Mouse (Mus musculus) lung, postnatal 0 days (tissue): ENCODE results near the gene Osbpl7. TPM values are rescaled to one million over a fixed set of nuclear protein-coding genes. Genes with fewer than 3 reads are reported as not detected.

Experiments
- ATAC-seq: fragments of 200-750 bp; cut with Nextera tagmentation; 2 replicates; pipeline ENCODE4 v1.8.0; 2017; ENCODE audit warnings: moderate library complexity
- DNase-seq: peaks from one replicate; pipeline ENCODE4 v3.0.0-alpha.2; 2016; ENCODE audit warnings: low spot score
- H3K27ac ChIP-seq: fragments of 300-500 bp; sonication (generic); 2 replicates; pipeline ENCODE4 v1.5.1; 2014; ENCODE audit warnings: antibody characterized with exemption, mild to moderate bottlenecking, low read length, mixed read lengths
- H3K27me3 ChIP-seq: fragments of 300-500 bp; sonication (generic); replicated peaks from 2 replicates; pipeline ENCODE4 v1.6.1; 2014; ENCODE audit warnings: low read length, mixed read lengths; ENCODE audit not compliant: insufficient read depth
- H3K36me3 ChIP-seq: fragments of 300-500 bp; sonication (generic); 2 replicates; pipeline ENCODE4 v1.6.1; 2014; ENCODE audit warnings: low read length, mixed read lengths; ENCODE audit not compliant: insufficient read depth
- H3K4me1 ChIP-seq: fragments of 300-500 bp; sonication (generic); 2 replicates; pipeline ENCODE4 v1.6.1; 2014; ENCODE audit warnings: antibody characterized with exemption, low read depth, low read length, mixed read lengths; ENCODE audit not compliant: insufficient read depth
- H3K4me2 ChIP-seq: fragments of 300-500 bp; sonication (generic); replicated peaks from 2 replicates; pipeline ENCODE4 v1.6.1; 2014; ENCODE audit warnings: low read depth, mild to moderate bottlenecking, low read length, moderate library complexity, mixed read lengths
- H3K4me3 ChIP-seq: fragments of 300-500 bp; sonication (generic); 2 replicates; pipeline ENCODE4 v1.5.1; 2014; ENCODE audit warnings: low read depth, low read length
- H3K9ac ChIP-seq: fragments of 300-500 bp; sonication (generic); replicated peaks from 2 replicates; pipeline ENCODE4 v1.6.1; 2014; ENCODE audit warnings: low read depth, mild to moderate bottlenecking
- H3K9me3 ChIP-seq: fragments of 300-500 bp; sonication (generic); 2 replicates; pipeline ENCODE4 v1.6.1; 2016; ENCODE audit warnings: low read length, mixed read lengths
- CTCF ChIP-seq: IDR thresholded peaks from 2 replicates; pipeline ENCODE4 v1.5.1; 2016; ENCODE audit warnings: antibody characterized with exemption, mild to moderate bottlenecking
- EP300 ChIP-seq: IDR thresholded peaks from 2 replicates; pipeline ENCODE4 v1.6.1; 2016; ENCODE audit warnings: antibody characterized with exemption, mild to moderate bottlenecking, control low read depth
- WGBS: fragments of 180-500 bp; shearing (Covaris S2); extraction: QIAGEN DNeasy Blood & Tissue Kit; methylation state at CpG from one replicate; pipeline ENCODE4 v1.1.7; 2014; 5-methylcytosine and 5-hydroxymethylcytosine counted together
- microRNA-seq: library from miRNA; unstranded; fragments of <30 nt; microRNA quantifications from one replicate; pipeline ENCODE4, GENCODE M21; 2016
- polyA plus RNA-seq: library from polyadenylated mRNA; unstranded; fragments of >200 nt; fragmentation: Nextera tagmentation; extraction: Ambion mirVana; gene quantifications from 2 replicates; pipeline ENCODE4 v1.2.1, GENCODE M21; 2015

Gene Osbpl7
- polyA plus RNA-seq, 1 experiment from 2014 or later, result 11.9 TPM

DNA sequence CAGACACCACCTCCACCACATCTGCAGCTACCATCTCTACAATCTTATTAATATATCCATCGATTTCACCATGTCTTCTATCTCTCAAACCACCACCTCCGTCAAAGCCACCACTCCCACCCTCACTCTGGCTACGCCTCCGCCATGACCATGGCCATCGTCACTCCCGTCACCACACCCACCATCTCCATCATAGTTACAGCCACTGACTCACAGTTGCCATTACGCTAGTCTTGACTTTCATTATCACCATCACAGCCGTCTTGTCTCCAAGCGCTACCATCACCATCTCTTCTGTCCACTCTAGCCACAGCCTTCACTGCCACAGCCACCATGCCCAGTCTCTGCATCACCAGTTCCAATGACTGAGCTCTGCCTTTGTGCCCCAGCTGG, 53.7 kb downstream of the Osbpl7 start:
- Histone ChIP-seq H3K4me1 (no peaks in the 10 kb centered on the region), H3K4me3 (no peak overlapping the region), H3K27ac (no peak overlapping the region), H3K27me3 (peaks cover 5% of the 10 kb centered on the region; the same call in 1 of the 2 replicates), H3K9ac (no peak overlapping the region), H3K4me2 (no peak overlapping the region), H3K36me3 (no peaks in the 10 kb centered on the region), H3K9me3 (no peaks in the 10 kb centered on the region)
- 92% methylated on average over 9 of the region's 9 CpGs for WGBS
- ATAC-seq, result no peak
- DNase-seq, result no peak
- TF ChIP-seq CTCF (no peak), EP300 (no peak)

DNA sequence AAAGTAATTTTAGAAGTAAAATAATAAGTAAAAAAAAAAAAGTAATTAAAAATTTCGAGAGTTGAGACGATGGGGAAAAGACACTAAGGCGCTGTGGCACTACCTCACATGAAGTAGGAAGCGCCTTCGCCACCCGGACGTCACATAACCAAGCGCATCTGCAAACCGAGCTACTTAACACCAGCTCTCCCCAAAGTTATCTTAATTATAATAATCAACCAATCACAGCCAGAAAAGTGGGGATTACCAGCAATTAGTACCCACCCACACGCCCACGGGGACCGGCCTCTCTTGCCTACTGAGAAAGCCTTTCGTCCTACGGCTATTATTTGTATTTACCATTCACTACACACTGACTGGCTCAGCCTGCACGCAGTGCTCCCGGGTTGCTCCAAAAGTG, 58.5 kb downstream of the Osbpl7 start:
- no peak for TF ChIP-seq CTCF
- TF ChIP-seq EP300, result no peak
- Histone ChIP-seq H3K9me3 (no peaks in the 10 kb centered on the region), H3K27me3 (0 out of 2 replicates have a peak, but pooled peaks cover 7% of the 10 kb centered on the region), H3K4me3 (no peak overlapping the region), H3K36me3 (no peaks in the 10 kb centered on the region), H3K4me1 (no peaks in the 10 kb centered on the region), H3K9ac (no peak overlapping the region), H3K27ac (no peak overlapping the region), H3K4me2 (no peak overlapping the region)
- 77% methylated on average over 16 of the region's 16 CpGs for WGBS
- DNase-seq (no peak), ATAC-seq (no peak)

DNA sequence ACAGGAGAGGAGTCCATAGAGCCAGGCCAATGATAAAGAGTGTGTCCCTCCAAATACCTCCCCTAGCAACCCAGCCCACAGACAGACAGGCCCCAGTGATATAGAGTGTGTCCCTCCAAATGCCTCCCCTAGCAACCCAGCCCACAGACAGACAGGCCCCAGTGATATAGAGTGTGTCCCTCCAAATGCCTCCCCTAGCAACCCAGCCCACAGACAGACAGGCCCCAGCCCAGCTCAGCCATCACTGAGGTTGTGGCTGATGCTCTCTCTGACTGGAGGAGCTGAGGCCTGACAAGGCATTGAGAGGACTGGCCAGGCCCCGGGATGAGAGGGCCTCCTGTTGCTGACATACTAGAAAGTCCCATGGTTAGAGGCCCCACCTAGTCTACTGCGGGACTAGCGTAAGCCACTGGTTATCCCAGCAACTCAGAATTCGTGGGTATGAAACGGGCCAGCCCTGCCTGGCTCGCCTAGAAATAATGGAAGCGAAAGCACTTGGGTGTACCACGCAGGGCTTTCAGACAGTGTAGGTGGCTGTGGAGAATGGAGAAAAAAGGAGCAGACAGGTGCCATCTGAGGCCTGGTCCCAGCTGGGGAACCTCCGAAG, 62.2 kb downstream of the Osbpl7 start:
- WGBS, result 86% methylated on average over 9 of the region's 9 CpGs
- no peak for TF ChIP-seq CTCF
- TF ChIP-seq EP300, result no peak
- H3K9me3 ChIP-seq, result no peaks in the 10 kb centered on the region
- H3K27ac ChIP-seq, result no peak overlapping the region
- no peak overlapping the region for H3K9ac ChIP-seq
- no peaks in the 10 kb centered on the region for H3K36me3 ChIP-seq
- ATAC-seq (no peak), DNase-seq (no peak)
- H3K4me2 ChIP-seq, result no peak overlapping the region
- H3K4me1 ChIP-seq, result no peaks in the 10 kb centered on the region
- H3K4me3 ChIP-seq, result no peak overlapping the region
- peaks cover 26% of the 10 kb centered on the region for H3K27me3 ChIP-seq

DNA sequence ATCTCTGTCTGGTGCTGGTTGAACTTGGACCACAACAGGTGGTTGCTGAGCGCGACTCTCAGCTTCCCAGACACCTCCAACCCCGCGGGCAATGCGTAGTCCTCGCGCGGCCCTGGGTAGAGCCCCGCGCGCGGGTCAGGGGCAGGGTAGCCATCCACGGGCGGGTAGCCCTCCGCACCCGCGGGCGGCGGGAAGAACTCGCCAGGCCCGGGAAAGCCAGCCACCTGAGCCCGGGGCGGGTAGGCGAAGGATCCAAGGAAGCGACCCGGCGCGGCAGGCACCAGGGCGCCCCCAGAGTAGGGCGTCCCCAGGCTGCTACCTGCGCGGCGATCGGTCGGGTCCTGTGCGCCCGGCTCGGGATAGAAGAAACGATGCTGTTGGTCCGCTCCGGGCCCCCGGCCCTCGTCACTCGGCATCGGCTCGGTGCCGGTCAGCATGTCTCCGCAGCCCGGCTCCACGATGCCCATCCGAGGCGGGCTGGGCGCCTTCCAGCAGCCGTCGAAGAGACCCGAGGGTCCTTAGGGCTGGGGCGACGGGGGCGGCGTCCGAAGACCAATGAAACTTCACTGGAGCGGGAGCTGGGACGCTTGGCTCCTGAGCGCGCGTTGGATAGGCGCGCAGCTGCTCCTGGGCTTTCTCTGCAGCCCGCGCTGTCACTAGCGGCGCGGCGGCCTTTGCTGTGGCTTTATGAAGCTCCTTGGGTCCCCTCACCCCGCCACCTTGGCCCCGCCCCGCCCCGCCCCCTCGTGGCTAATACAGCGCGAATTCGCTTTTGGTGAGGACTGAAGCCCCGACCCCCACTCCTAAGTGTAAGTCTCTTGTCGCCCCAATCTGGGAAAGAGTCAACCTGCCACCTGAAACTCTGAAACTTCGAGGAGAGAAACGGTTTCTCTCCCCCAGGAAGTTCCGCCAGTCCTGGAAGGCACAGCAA, 64.5 kb downstream of the Osbpl7 start, which contains the start of gene Tbx21:
Gene Tbx21, minus strand, starts transcription at position 661 of the 931 bp plus-strand sequence.
- Histone ChIP-seq H3K9me3 (no peaks in the 10 kb centered on the region), H3K4me2 (peak within 1 kb of the TSS; percentile 56), H3K9ac (no peak within 1 kb of the TSS), H3K27me3 (peaks cover 30% of the 10 kb centered on the region), H3K36me3 (no peaks in the 10 kb centered on the region), H3K4me1 (no peaks in the 10 kb centered on the region), H3K4me3 (peak within 1 kb of the TSS; percentile 32), H3K27ac (no peak within 1 kb of the TSS)
- under 1% methylated on average over 85 of the region's 87 CpGs for WGBS
- no peak for ATAC-seq
- DNase-seq, result no peak
- TF ChIP-seq EP300 (no peak), CTCF (no peak)

DNA sequence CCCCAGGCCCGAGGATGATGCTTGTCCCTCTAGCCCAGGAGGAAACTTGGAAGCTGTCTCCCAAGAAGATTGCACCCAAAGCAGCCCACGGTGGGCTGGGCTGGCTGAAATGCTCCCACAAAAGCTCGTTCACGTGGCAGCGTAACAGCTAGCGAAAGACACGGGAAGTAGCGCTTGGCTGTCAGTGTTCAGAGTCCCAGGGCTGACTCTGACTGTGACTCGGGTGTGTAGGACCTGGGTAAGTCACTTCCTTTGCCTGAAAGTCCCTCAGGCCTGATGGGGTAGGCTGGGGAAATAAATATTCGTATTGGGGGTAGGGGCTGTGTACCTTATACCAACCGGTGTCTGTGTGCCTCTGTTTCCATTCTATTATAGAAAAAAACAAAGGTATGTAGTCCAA, 65.4 kb downstream of the Osbpl7 start:
- ATAC-seq, result no peak
- 8% methylated on average over 11 of the region's 11 CpGs for WGBS
- TF ChIP-seq EP300 (no peak), CTCF (no peak)
- no peaks in the 10 kb centered on the region for H3K9me3 ChIP-seq
- no peak overlapping the region for H3K4me3 ChIP-seq
- no peaks in the 10 kb centered on the region for H3K4me1 ChIP-seq
- no peak for DNase-seq
- no peaks in the 10 kb centered on the region for H3K36me3 ChIP-seq
- no peak overlapping the region for H3K27ac ChIP-seq
- H3K9ac ChIP-seq, result no peak overlapping the region
- peak overlapping the region; percentile 56; the same call in 1 of the 2 replicates for H3K4me2 ChIP-seq
- H3K27me3 ChIP-seq, result peaks cover 30% of the 10 kb centered on the region

Small RNA genes lying within 50 kb of the gene (microRNA-seq; reads per million reads assigned to microRNA genes)
- 0.73 reads per million for gene Mir8103

Other genes starting within 250 kb of the Osbpl7 start
- gene Nfe2l1, start 220.7 kb upstream of the Osbpl7 start, polyA plus RNA-seq, result 51.8 and 54.5 TPM in 2 replicates
- 105 and 110 TPM in 2 replicates for gene Copz2, start 200.8 kb upstream of the Osbpl7 start, polyA plus RNA-seq
- gene Cdk5rap3, start 134.1 kb upstream of the Osbpl7 start, polyA plus RNA-seq, result 46.4 and 48.0 TPM in 2 replicates
- gene Prr15l, start 122.5 kb upstream of the Osbpl7 start, polyA plus RNA-seq, result 126 and 127 TPM in 2 replicates
- 28.7 and 30.0 TPM in 2 replicates for gene Pnpo, start 106.6 kb upstream of the Osbpl7 start, polyA plus RNA-seq
- gene Sp2, start 67.7 kb upstream of the Osbpl7 start, polyA plus RNA-seq, result 9.1 and 10.6 TPM in 2 replicates
- 0.56 and 0.81 TPM in 2 replicates for gene Sp6, start 37.2 kb upstream of the Osbpl7 start, polyA plus RNA-seq
- gene Scrn2, start 20.7 kb upstream of the Osbpl7 start, polyA plus RNA-seq, result 15.7 and 17.2 TPM in 2 replicates
- 7.5 and 9.8 TPM in 2 replicates for gene Lrrc46, start 9.2 kb upstream of the Osbpl7 start, polyA plus RNA-seq
- gene Mrpl10, start 9.1 kb upstream of the Osbpl7 start, polyA plus RNA-seq, result 50.8 and 53.5 TPM in 2 replicates
- 0.12 and 0.13 TPM in 2 replicates for gene Tbx21, start 64.7 kb downstream of the Osbpl7 start, polyA plus RNA-seq
- gene Tbkbp1, start 100.9 kb downstream of the Osbpl7 start, polyA plus RNA-seq, result 8.1 and 8.9 TPM in 2 replicates
- 17.0 and 20.3 TPM in 2 replicates for gene Kpnb1, start 137.3 kb downstream of the Osbpl7 start, polyA plus RNA-seq
- 47.5 and 54.3 TPM in 2 replicates for gene Npepps, start 230.0 kb downstream of the Osbpl7 start, polyA plus RNA-seq